ENCODE assay signal across 8 mouse cellular contexts in genomic region chr14:57423432-57424211, GRCm38 (mm10). TPM values are rescaled to one million over a fixed set of nuclear protein-coding genes. Genes with fewer than 3 reads are reported as not detected.
DNase-seq lines count a peak whose midpoint lies in the region; ATAC-seq lines count a peak whose summit lies in the region.

Gene Ift88, plus strand, starts transcription at chr14:57424062.

- peak within 1 kb of the TSS; percentile 95 for H3K4me3 ChIP-seq in hindbrain, embryonic 15.5 days

- H3K4me1 ChIP-seq in hindbrain, embryonic 15.5 days (replicated peaks): peaks cover 7% of the 10 kb centered on the region

- no peaks in the 10 kb centered on the region for H3K27me3 ChIP-seq in hindbrain, embryonic 15.5 days

- peak within 1 kb of the TSS; percentile 84 for H3K9ac ChIP-seq in hindbrain, embryonic 15.5 days

- H3K36me3 ChIP-seq in hindbrain, embryonic 15.5 days: no peaks in the 10 kb centered on the region

- H3K27ac ChIP-seq in hindbrain, embryonic 15.5 days (replicated peaks): peak within 1 kb of the TSS; percentile 86

- WGBS in hindbrain, embryonic 15.5 days: 4% methylated on average over 42 of the region's 42 CpGs

- peak; percentile 100 for ATAC-seq in hindbrain, embryonic 15.5 days (ENCODE audit: low FRiP score, low read depth)

- H3K4me2 ChIP-seq in hindbrain, embryonic 15.5 days: peak within 1 kb of the TSS; percentile 57

- H3K9me3 ChIP-seq in hindbrain, embryonic 15.5 days: no peaks in the 10 kb centered on the region

- DNase-seq in R1 (ENCODE audit: low read depth, low spot score): peak; percentile 84
- peak; percentile 94 for DNase-seq in cerebellum, postnatal 36 days
- peak; percentile 95 to 96 for DNase-seq in frontal cortex, postnatal 36 days (ENCODE audit: low spot score in 2 of 2)
- peak; percentile 90 for DNase-seq in left cerebral cortex, adult 11 months (ENCODE audit: low spot score)
- peak; percentile 94 to 95 for DNase-seq in lung, postnatal 4 days
- DNase-seq in retina, postnatal 7 days (ENCODE audit: low read depth, low spot score): peak; percentile 84
- DNase-seq in urinary bladder, adult 2 months (ENCODE audit: low spot score): peak; percentile 91

RNA-seq across cellular contexts. Expression of gene Ift88, which starts in this region (rescaled TPM):
- polyA plus RNA-seq in hindbrain, embryonic 15.5 days (2015; fragmentation: Nextera tagmentation; extraction: Ambion mirVana): 17.0 and 18.8 TPM in 2 replicates
- 10.1 and 11.5 TPM in 2 replicates for polyA plus RNA-seq in urinary bladder, adult 2 months (2012; rRNA removed)

Comparison
In these comparisons a context has a peak if more than half of its experiments do, and no peak if none do; other contexts are left out.
1. Peak in every context shown above with its lines: DNase-seq, ATAC-seq, H3K4me3 ChIP-seq and H3K27ac ChIP-seq.